Mouse (Mus musculus) lung, adult 18-20 months (tissue): Measurements from ENCODE around the gene Ckap2l.

Experiments
- DNase-seq, 2 experiments: peaks; one replicate each; pipeline ENCODE4 v3.0.0; 2022; ENCODE audit warnings: mixed read lengths in 2 of 2

Ckap2l gene

GRCm38 (mm10) chr2:129261151-129261794 lies 35.7 kb downstream of the Ckap2l start:
- no peak for DNase-seq

GRCm38 (mm10) chr2:129260646-129261045 lies 36.4 kb downstream of the Ckap2l start:
- no peak for DNase-seq

- DNase-seq, result peak; percentile 28 to 68
These were observed 38.4 kb downstream of the Ckap2l start for GRCm38 (mm10) chr2:129258475-129259211.

GRCm38 (mm10) chr2:129258056-129258455 lies 39.0 kb downstream of the Ckap2l start:
- DNase-seq, result no peak

- no peak for DNase-seq
These were observed 41.0 kb downstream of the Ckap2l start for GRCm38 (mm10) chr2:129256006-129256405.

GRCm38 (mm10) chr2:129254076-129254475 lies 42.9 kb downstream of the Ckap2l start:
- DNase-seq, result no peak

GRCm38 (mm10) chr2:129253631-129253970 lies 43.4 kb downstream of the Ckap2l start:
- no peak for DNase-seq

- no peak for DNase-seq
These were observed 44.0 kb downstream of the Ckap2l start for GRCm38 (mm10) chr2:129252836-129253630.

- DNase-seq, result no peak
These were observed 47.7 kb downstream of the Ckap2l start for GRCm38 (mm10) chr2:129249321-129249720.

GRCm38 (mm10) chr2:129247707-129248121 lies 49.3 kb downstream of the Ckap2l start:
- DNase-seq, result no peak

GRCm38 (mm10) chr2:129246924-129247323 lies 50.1 kb downstream of the Ckap2l start:
- no peak for DNase-seq

GRCm38 (mm10) chr2:129246436-129246835 lies 50.6 kb downstream of the Ckap2l start:
- no peak for DNase-seq

- DNase-seq, result peak in 1 of 2 experiments; percentile 13
These were observed 51.4 kb downstream of the Ckap2l start for GRCm38 (mm10) chr2:129245618-129246017.

GRCm38 (mm10) chr2:129244446-129245120 lies 52.4 kb downstream of the Ckap2l start:
- no peak for DNase-seq

GRCm38 (mm10) chr2:129243786-129244185 lies 53.2 kb downstream of the Ckap2l start:
- DNase-seq, result no peak

- no peak for DNase-seq
These were observed 54.0 kb downstream of the Ckap2l start for GRCm38 (mm10) chr2:129243005-129243404.

GRCm38 (mm10) chr2:129241845-129242833 lies 54.9 kb downstream of the Ckap2l start:
- no peak for DNase-seq

GRCm38 (mm10) chr2:129240726-129241432 lies 56.1 kb downstream of the Ckap2l start:
- no peak for DNase-seq

- DNase-seq, result no peak
These were observed 60.5 kb downstream of the Ckap2l start for GRCm38 (mm10) chr2:129236526-129236925.

GRCm38 (mm10) chr2:129234731-129235130 lies 62.3 kb downstream of the Ckap2l start:
- DNase-seq, result no peak
